Mouse (Mus musculus): ENCODE measurements around the gene Aup1.

- no peak for TF ChIP-seq CTCF (IDR thresholded peaks at IDR 0.05; ENCODE audit: control insufficient read depth, insufficient read depth, insufficient replicate concordance, low read depth, low read length)
- TF ChIP-seq POLR2A (IDR thresholded peaks at IDR 0.05; ENCODE audit: control insufficient read depth, low read depth, low read length) = no peak
Measured at GRCm38 (mm10) chr6:83031111-83031510, 23.2 kb upstream of the Aup1 start.
